Mouse (Mus musculus) left cerebral cortex, adult 6 months (tissue): ENCODE results near the gene Gm6465. TPM values are rescaled to one million over a fixed set of nuclear protein-coding genes. Genes with fewer than 3 reads are reported as not detected.

Source experiments
- long read RNA-seq, 2 experiments: library from polyadenylated mRNA; unstranded; transcript quantifications; one replicate each; pipeline ENCODE4 v2.0.0; 2019 to 2020
- polyA plus RNA-seq: library from polyadenylated mRNA; unstranded; fragments of <200 nt; fragmentation: Nextera tagmentation; gene quantifications from 2 replicates; pipeline ENCODE4 v1.2.3, GENCODE M21; 2021

The Gm6465 gene
- not detected in 2 replicates for polyA plus RNA-seq
- long read RNA-seq, experiment 1 = 0 reads
- long read RNA-seq, experiment 2 = 0 reads

DNA sequence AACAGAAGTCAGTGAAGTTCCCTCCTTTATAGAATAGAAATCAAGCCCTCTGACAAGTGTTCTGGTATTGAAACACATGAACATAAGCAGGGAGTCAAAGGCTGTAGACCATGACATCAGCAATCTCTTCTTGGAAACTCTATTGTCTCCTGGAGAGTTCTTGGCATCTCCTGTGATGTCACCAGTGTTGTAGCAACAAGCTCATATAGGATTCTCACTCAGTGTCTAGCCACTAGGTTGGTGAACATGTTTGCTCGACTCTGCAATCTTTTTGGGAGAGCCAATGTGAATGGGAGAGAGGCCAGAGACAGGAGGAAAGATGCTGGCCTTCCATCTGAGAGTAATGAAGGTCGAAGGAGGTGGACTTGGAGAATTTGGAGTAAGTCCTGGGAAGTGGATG is at the start of gene Gm6465:
Gm6465 (plus strand) TSS at position 301 of the 400 bp plus-strand sequence.

Other genes with a start within 250 kb of the Gm6465 start
- not detected in 2 replicates for gene Gm8922, start 163.6 kb upstream of the Gm6465 start, polyA plus RNA-seq
- gene Gm8926, start 75.0 kb upstream of the Gm6465 start, polyA plus RNA-seq = not detected in 2 replicates
- gene 4933402N22Rik, start 72.5 kb downstream of the Gm6465 start, polyA plus RNA-seq = not detected in 2 replicates